Mouse (Mus musculus): Measurements from ENCODE around the gene Gm28053. TPM values are rescaled to one million over a fixed set of nuclear protein-coding genes. Genes with fewer than 3 reads are reported as not detected.
A peak's percentile ranks its signal among the peaks of the same experiment; 100 is the strongest.

Gm28053 gene
- polyA plus RNA-seq (2014; fragmentation: Nextera tagmentation; extraction: Ambion mirVana), result 0.77 and 2.2 TPM in 2 replicates

- H3K36me3 ChIP-seq (ENCODE audit: control insufficient read depth, insufficient read depth, low read length), result no peaks in the 10 kb centered on the region
- no peaks in the 10 kb centered on the region for H3K9me3 ChIP-seq (ENCODE audit: control insufficient read depth, low read length)
- no peaks in the 10 kb centered on the region for H3K27me3 ChIP-seq (replicated peaks; ENCODE audit: control insufficient read depth, insufficient read depth, low read length)
- no peak within 1 kb of the TSS for H3K9ac ChIP-seq (ENCODE audit: low read depth, low read length)
- 53% methylated on average over 2 of the region's 2 CpGs for WGBS
- ATAC-seq (replicated peaks; ENCODE audit: low FRiP score), result no peak
- no peak within 1 kb of the TSS for H3K27ac ChIP-seq (ENCODE audit: low read depth, low read length)
- no peak for DNase-seq (ENCODE audit: low spot score)
- H3K4me2 ChIP-seq, result no peak within 1 kb of the TSS
- no peak within 1 kb of the TSS for H3K4me3 ChIP-seq (ENCODE audit: low read depth, low read length)
- H3K4me1 ChIP-seq (replicated peaks; ENCODE audit: control insufficient read depth, insufficient read depth, low read length), result no peaks in the 10 kb centered on the region
Measured at GRCm38 (mm10) chr6:48718455-48718854, at the start of gene Gm28053, which contains the start of gene Gimap7. Gene Gm28053 (plus strand): TSS chr6:48718607. Gene Gimap7 (plus strand): TSS chr6:48718621.

- H3K9ac ChIP-seq (ENCODE audit: low read depth, low read length), result no peak overlapping the region
- ATAC-seq (replicated peaks; ENCODE audit: low FRiP score) (no peak), DNase-seq (ENCODE audit: low spot score) (no peak)
- H3K4me3 ChIP-seq (ENCODE audit: low read depth, low read length), result no peak overlapping the region
- 64% methylated on average over 2 of the region's 2 CpGs for WGBS
- no peak overlapping the region for H3K27ac ChIP-seq (ENCODE audit: low read depth, low read length)
- H3K9me3 ChIP-seq (ENCODE audit: control insufficient read depth, low read length), result no peaks in the 10 kb centered on the region
- H3K4me2 ChIP-seq, result no peak overlapping the region
- no peaks in the 10 kb centered on the region for H3K36me3 ChIP-seq (ENCODE audit: control insufficient read depth, insufficient read depth, low read length)
- H3K27me3 ChIP-seq (replicated peaks; ENCODE audit: control insufficient read depth, insufficient read depth, low read length), result no peaks in the 10 kb centered on the region
- no peaks in the 10 kb centered on the region for H3K4me1 ChIP-seq (replicated peaks; ENCODE audit: control insufficient read depth, insufficient read depth, low read length)
Measured at GRCm38 (mm10) chr6:48669446-48669969, 48.9 kb upstream of the Gm28053 start.

- no peak overlapping the region for H3K4me2 ChIP-seq
- WGBS, result 88% methylated on average over 9 of the region's 9 CpGs
Measured at GRCm38 (mm10) chr6:48674291-48675058, 43.9 kb upstream of the Gm28053 start.

GRCm38 (mm10) chr6:48675400-48675930, 42.9 kb upstream of the Gm28053 start:
- DNase-seq (ENCODE audit: low spot score) (peak; percentile 49), ATAC-seq (replicated peaks; ENCODE audit: low FRiP score) (peak; percentile 56; the same call in 1 of the 2 replicates)
- Histone ChIP-seq H3K27me3 (replicated peaks; ENCODE audit: control insufficient read depth, insufficient read depth, low read length) (no peaks in the 10 kb centered on the region), H3K4me3 (ENCODE audit: low read depth, low read length) (peak overlapping the region; percentile 52), H3K4me2 (peak overlapping the region; percentile 76), H3K27ac (ENCODE audit: low read depth, low read length) (peak overlapping the region; percentile 65), H3K9me3 (ENCODE audit: control insufficient read depth, low read length) (no peaks in the 10 kb centered on the region), H3K9ac (ENCODE audit: low read depth, low read length) (peak overlapping the region; percentile 63), H3K4me1 (replicated peaks; ENCODE audit: control insufficient read depth, insufficient read depth, low read length) (0 out of 2 replicates have a peak, but pooled peaks cover 8% of the 10 kb centered on the region), H3K36me3 (ENCODE audit: control insufficient read depth, insufficient read depth, low read length) (0 out of 2 replicates have a peak, but pooled peaks cover 2% of the 10 kb centered on the region)
- WGBS, result 38% methylated on average over 10 of the region's 10 CpGs

More at GRCm38 (mm10) chr6:48674291-48675058, 43.9 kb upstream of the Gm28053 start:
- Histone ChIP-seq H3K4me1 (replicated peaks; ENCODE audit: control insufficient read depth, insufficient read depth, low read length) (0 out of 2 replicates have a peak, but pooled peaks cover 8% of the 10 kb centered on the region), H3K4me3 (ENCODE audit: low read depth, low read length) (no peak overlapping the region), H3K27ac (ENCODE audit: low read depth, low read length) (no peak overlapping the region), H3K36me3 (ENCODE audit: control insufficient read depth, insufficient read depth, low read length) (0 out of 2 replicates have a peak, but pooled peaks cover 2% of the 10 kb centered on the region), H3K9me3 (ENCODE audit: control insufficient read depth, low read length) (no peaks in the 10 kb centered on the region), H3K9ac (ENCODE audit: low read depth, low read length) (no peak overlapping the region), H3K27me3 (replicated peaks; ENCODE audit: control insufficient read depth, insufficient read depth, low read length) (no peaks in the 10 kb centered on the region)
- ATAC-seq (replicated peaks; ENCODE audit: low FRiP score) (no peak), DNase-seq (ENCODE audit: low spot score) (no peak)

GRCm38 (mm10) chr6:48675931-48676859, 42.2 kb upstream of the Gm28053 start, which contains the start of gene Gimap9:
Gene Gimap9 (plus strand): TSS chr6:48676129.
- ATAC-seq (replicated peaks; ENCODE audit: low FRiP score) (peak; percentile 88), DNase-seq (ENCODE audit: low spot score) (peak; percentile 64)
- WGBS, result 14% methylated on average over 13 of the region's 13 CpGs
- Histone ChIP-seq H3K4me2 (peak within 1 kb of the TSS; percentile 76), H3K4me3 (ENCODE audit: low read depth, low read length) (peak within 1 kb of the TSS; percentile 52), H3K36me3 (ENCODE audit: control insufficient read depth, insufficient read depth, low read length) (0 out of 2 replicates have a peak, but pooled peaks cover 2% of the 10 kb centered on the region), H3K4me1 (replicated peaks; ENCODE audit: control insufficient read depth, insufficient read depth, low read length) (0 out of 2 replicates have a peak, but pooled peaks cover 8% of the 10 kb centered on the region), H3K9me3 (ENCODE audit: control insufficient read depth, low read length) (no peaks in the 10 kb centered on the region), H3K27me3 (replicated peaks; ENCODE audit: control insufficient read depth, insufficient read depth, low read length) (no peaks in the 10 kb centered on the region), H3K9ac (ENCODE audit: low read depth, low read length) (peak within 1 kb of the TSS; percentile 63), H3K27ac (ENCODE audit: low read depth, low read length) (peak within 1 kb of the TSS; percentile 65)

- no peaks in the 10 kb centered on the region for H3K27me3 ChIP-seq (replicated peaks; ENCODE audit: control insufficient read depth, insufficient read depth, low read length)
- no peak for DNase-seq (ENCODE audit: low spot score)
- H3K4me3 ChIP-seq (ENCODE audit: low read depth, low read length), result peak overlapping the region; percentile 52
- no peak overlapping the region for H3K27ac ChIP-seq (ENCODE audit: low read depth, low read length)
- ATAC-seq (replicated peaks; ENCODE audit: low FRiP score), result no peak
- 0 out of 2 replicates have a peak, but pooled peaks cover 2% of the 10 kb centered on the region for H3K36me3 ChIP-seq (ENCODE audit: control insufficient read depth, insufficient read depth, low read length)
- WGBS, result 76% methylated on average over 5 of the region's 5 CpGs
- no peak overlapping the region for H3K9ac ChIP-seq (ENCODE audit: low read depth, low read length)
- H3K4me1 ChIP-seq (replicated peaks; ENCODE audit: control insufficient read depth, insufficient read depth, low read length), result 0 out of 2 replicates have a peak, but pooled peaks cover 8% of the 10 kb centered on the region
- H3K4me2 ChIP-seq, result peak overlapping the region; percentile 76
- no peaks in the 10 kb centered on the region for H3K9me3 ChIP-seq (ENCODE audit: control insufficient read depth, low read length)
Measured at GRCm38 (mm10) chr6:48676860-48677415, 41.5 kb upstream of the Gm28053 start.

GRCm38 (mm10) chr6:48677492-48678345, 40.7 kb upstream of the Gm28053 start:
- H3K4me2 ChIP-seq, result no peak overlapping the region
- no peak overlapping the region for H3K27ac ChIP-seq (ENCODE audit: low read depth, low read length)
- 86% methylated on average over 17 of the region's 17 CpGs for WGBS
- no peaks in the 10 kb centered on the region for H3K27me3 ChIP-seq (replicated peaks; ENCODE audit: control insufficient read depth, insufficient read depth, low read length)
- H3K9me3 ChIP-seq (ENCODE audit: control insufficient read depth, low read length), result no peaks in the 10 kb centered on the region
- 0 out of 2 replicates have a peak, but pooled peaks cover 8% of the 10 kb centered on the region for H3K4me1 ChIP-seq (replicated peaks; ENCODE audit: control insufficient read depth, insufficient read depth, low read length)
- no peak overlapping the region for H3K9ac ChIP-seq (ENCODE audit: low read depth, low read length)
- ATAC-seq (replicated peaks; ENCODE audit: low FRiP score) (no peak), DNase-seq (ENCODE audit: low spot score) (no peak)
- no peak overlapping the region for H3K4me3 ChIP-seq (ENCODE audit: low read depth, low read length)
- 0 out of 2 replicates have a peak, but pooled peaks cover 2% of the 10 kb centered on the region for H3K36me3 ChIP-seq (ENCODE audit: control insufficient read depth, insufficient read depth, low read length)

Data from liver, embryonic 11.5 days (tissue).